Mouse (Mus musculus): Measurements from ENCODE around the gene Olfr418.
"Not testable (repeated sequence)": the region's sequence is repeated elsewhere in the genome, so short reads cannot be mapped to it uniquely, and the experiment has no call there.

The Olfr418 gene

GRCm38 (mm10) chr1:173265701-173266100 lies at the start of gene Olfr418:
Olfr418 (plus strand) TSS chr1:173266001.
- DNase-seq (ENCODE audit: extremely low spot score, low read depth, low spot score), result no peak

DNA sequence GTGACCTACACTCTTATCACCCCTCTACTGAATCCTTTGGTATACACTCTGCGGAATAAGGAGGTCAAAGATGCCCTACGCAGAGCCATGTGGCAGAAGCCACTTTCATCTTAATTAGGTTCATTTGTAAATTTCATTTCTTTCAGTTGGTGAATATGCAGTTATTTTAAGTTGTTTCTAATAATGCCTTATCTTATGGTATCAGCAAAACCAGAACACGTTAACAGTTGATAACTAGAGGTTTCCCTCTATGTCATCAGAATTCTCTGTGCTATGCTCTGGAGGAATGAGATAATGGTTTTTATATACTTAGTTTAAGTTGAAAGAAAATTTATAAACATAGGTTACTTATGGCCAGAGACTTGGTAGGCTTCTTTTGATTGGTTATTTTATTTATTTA lies 49.3 kb upstream of the Olfr418 start:
- no peak for DNase-seq (ENCODE audit: extremely low spot score, low read depth, low spot score)

DNA sequence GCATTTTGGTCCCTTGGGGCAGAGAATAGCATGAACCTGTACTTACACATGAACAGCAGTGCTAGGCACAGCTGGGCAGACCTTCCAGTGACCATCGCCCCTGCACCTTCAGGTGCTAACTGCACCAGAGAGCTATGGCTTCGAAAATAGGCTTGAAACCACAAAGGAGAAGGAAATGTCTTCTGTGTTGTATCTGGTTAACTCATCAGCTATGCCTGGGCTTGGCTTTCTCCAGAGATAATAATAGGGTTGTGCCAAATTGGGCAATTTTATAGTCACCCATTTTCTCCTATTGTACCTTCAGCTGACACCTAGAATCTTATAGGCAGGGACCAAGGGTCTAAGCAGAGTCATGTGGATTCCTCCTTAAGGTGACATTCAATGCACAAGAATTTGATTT lies 38.7 kb upstream of the Olfr418 start, which contains the start of gene Fcer1a:
Gene Fcer1a (minus strand): TSS at position 134 of the 400 bp plus-strand sequence.
- DNase-seq (ENCODE audit: extremely low spot score, low read depth, low spot score), result no peak

- DNase-seq (ENCODE audit: extremely low spot score, low read depth, low spot score), result not testable (repeated sequence)
Measured at GRCm38 (mm10) chr1:173237004-173237403, 28.8 kb upstream of the Olfr418 start.

DNA sequence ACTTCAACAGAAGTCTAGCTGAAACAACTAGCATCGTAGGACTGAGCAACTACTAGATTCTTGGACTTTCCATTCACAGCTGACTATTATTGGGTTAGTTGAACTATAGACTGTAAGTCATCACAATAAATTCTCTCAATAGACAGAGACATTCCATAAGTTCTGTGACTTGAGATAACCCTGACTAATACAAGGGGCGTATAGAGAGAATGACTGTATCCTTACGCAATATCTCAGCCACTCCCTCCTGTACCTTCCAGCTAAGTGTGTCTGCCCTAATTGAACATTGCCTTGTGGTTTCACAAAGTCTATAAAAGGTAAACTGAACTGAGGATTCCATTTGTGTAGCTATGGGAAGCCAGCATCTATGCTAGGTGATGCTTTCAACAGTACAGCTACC lies 15.9 kb upstream of the Olfr418 start:
- DNase-seq (ENCODE audit: extremely low spot score, low read depth, low spot score), result no peak

DNA sequence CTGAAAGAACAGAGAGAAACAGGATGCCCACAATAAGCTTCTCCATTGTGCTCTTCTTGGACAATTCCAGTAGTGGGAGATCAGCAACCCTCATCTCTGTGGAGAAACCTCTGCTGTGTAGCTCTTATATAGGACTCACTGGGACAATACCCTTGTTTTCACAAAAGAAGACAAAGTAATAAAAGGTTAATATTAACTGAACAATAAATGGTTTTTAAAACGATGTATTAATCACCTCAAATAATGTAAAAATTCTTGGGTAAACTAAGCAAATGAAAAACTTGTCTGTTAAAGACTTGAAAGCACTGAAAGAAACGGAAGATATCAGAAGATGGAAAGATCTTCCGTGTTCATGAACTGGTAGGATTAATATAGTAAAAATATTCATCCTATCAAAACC lies 11.9 kb downstream of the Olfr418 start, which contains the start of gene Mptx2:
Gene Mptx2 (minus strand): TSS at position 101 of the 400 bp plus-strand sequence.
- DNase-seq (ENCODE audit: extremely low spot score, low read depth, low spot score), result no peak

DNA sequence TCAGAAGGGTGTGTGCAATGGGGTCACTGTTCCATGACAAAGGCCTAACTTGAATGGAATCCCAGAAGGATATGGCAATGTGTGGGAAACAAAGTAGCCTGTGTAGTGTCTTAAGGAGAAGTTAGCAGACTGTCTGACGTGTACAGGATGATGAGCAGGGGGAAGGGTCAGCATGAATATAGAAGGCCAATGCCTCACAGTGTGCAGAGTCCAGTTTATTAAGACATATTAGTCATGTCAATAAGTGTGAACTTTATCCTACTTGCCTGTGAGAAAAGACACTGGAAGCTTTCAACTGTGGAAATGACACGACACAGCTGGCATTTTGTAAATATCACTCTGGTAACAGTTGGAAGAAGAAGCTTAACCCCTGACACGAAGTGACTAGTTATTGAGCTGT lies 37.0 kb downstream of the Olfr418 start:
- DNase-seq (ENCODE audit: extremely low spot score, low read depth, low spot score), result not testable (repeated sequence)

DNA sequence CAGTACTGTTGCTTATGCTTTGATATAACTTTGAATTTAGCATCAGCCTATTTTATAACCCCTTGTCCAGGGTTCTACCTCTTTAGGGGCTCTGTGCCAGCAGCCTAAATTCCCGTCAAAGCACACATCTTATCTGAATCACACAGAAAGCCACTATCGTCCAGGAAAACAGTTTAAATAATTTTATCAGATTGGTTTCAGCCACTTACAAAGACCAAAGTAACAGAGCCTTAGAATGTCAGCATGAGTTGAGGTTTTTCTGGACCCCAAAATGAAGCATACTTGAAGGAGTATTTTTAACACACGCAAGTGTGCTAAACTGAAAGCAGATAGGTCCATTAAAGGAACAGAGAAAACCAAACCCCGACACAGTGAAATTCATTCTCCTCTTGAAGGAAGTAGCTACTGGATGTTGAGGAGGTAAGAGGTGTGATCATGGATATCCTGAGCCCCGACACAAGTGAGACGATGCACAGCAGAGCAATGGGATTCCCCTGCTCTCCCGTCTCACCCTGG lies 47.8 kb downstream of the Olfr418 start:
- not testable (repeated sequence) for DNase-seq (ENCODE audit: extremely low spot score, low read depth, low spot score)

DNA sequence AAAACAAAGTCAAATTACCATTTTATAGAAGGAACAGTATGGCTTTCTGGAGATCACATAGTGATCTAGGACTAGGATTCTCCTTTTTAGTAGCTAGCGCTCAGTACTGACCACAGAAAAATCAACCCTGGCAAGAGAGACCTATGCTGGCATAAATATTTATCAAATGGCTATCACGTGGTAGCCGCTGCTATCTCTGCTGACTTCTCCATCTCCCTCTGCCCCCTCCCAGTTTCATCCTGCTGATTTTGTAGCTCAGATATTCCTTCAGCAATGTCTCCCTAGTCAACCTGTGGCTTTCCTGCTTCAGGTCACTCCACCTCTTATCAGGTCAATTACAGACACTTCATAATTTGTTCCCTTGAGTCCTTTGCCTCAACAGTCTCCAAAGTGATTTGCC lies 49.9 kb downstream of the Olfr418 start:
- DNase-seq (ENCODE audit: extremely low spot score, low read depth, low spot score), result no peak

DNA sequence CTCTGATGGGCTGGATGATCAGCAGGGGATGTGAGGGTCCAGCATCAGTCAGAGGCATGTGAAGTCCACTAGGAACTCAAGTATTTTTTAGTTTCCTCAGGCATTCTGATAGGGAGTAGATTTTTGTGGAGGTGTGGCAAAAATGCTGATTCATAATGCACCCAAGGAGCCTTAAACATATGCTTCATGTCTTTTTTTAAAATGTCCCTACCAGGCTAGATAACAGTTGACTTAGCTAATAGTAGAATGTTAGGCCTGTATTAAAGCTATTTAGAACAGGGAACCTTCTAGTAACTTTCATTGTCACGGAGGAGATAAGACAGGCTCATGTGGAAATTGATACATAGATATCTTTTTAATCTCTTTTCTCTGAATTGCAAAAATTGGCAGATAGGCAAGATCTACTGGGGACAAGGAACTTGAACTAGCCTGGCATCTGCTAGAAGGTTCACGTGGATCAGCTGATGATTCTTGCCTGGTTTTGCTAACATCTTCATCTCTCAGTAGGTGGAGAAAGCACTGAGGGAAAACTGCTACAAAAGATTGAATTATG lies 52.2 kb downstream of the Olfr418 start:
- no peak for DNase-seq (ENCODE audit: extremely low spot score, low read depth, low spot score)

GRCm38 (mm10) chr1:173321593-173322248 lies 55.9 kb downstream of the Olfr418 start:
- DNase-seq (ENCODE audit: extremely low spot score, low read depth, low spot score), result no peak

- no peak for DNase-seq (ENCODE audit: extremely low spot score, low read depth, low spot score)
Measured at GRCm38 (mm10) chr1:173322249-173322627, 56.4 kb downstream of the Olfr418 start.
